Mouse (Mus musculus) large intestine, adult 2 months (tissue): ENCODE data around the gene 5730480H06Rik. TPM values are rescaled to one million over a fixed set of nuclear protein-coding genes. Genes with fewer than 3 reads are reported as not detected.

Source experiments
- DNase-seq: peaks from one replicate; pipeline ENCODE4 v3.0.0-alpha.2; 2012; ENCODE audit warnings: low read depth, low spot score
- WGBS: fragments of 180-500 bp; shearing (Covaris S2); methylation state at CpG from one replicate; pipeline ENCODE4 v1.1.7; 2018; 5-methylcytosine and 5-hydroxymethylcytosine counted together
- polyA plus RNA-seq: library from polyadenylated mRNA; depleted of rRNA; stranded (reverse); fragments of >200 nt; gene quantifications from 2 replicates; pipeline ENCODE4 v1.2.3, GENCODE M21; 2012

The 5730480H06Rik gene
- polyA plus RNA-seq, 1 experiment, result 3.0 TPM

DNA sequence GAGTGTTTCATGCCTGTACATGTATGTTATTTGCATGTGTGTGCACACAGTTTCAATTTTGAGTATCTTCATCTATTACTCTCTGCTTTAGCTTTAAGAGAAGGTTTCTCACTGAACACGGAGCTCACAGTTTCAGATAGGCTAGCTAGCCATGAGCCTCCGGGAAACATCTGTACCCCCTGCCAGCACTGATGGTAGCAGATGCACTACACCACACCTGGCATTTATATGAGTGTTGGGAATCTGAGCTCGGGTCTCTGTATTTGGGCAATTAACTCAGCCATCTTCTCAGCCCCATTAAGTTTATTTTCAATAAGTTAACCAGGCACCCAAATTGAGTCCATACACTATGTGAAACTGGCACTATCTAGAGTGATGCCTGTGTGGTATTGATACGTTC lies 83.7 kb downstream of the 5730480H06Rik start:
- 82% methylated on average over 4 of the region's 4 CpGs for WGBS
- no peak for DNase-seq

DNA sequence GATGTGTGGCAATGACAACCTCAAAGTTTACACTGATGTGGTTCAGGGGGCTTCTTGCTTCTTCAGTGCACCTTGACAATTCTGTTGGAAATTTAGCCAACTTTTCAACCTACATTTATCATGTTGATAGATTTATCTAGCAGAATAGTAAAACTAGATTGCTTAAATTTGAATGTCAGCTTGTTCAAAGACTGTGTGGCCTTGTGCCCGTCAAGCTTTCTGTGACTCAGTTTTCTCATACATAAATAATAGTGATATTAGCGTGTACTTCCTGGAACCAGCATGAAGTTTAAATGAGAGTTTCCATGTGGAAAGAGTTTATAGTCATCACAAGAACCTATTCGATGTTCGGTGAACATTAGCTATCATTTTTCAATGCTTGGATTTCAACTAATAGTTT lies 84.5 kb downstream of the 5730480H06Rik start:
- 94% methylated on average over 4 of the region's 4 CpGs for WGBS
- DNase-seq, result no peak

DNA sequence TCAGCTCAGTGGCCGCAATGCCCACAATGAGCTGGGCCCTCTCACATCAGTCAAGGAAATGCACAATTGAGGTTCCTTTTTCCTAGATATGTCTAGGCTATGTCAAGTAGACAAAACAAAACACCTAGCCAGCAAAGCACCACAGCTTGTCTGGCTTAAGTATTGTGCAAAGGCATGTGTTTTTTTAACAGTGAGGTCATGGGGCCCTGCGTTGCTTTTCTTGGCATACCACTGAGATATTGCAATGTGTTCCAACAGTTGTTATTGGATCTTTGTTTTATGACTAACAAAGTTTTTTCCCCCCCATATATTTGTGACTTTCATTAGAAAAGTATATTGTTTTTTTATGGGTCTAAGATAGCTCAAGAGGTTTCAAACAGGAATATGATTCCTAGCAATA lies 92.0 kb downstream of the 5730480H06Rik start:
- 87% methylated on average over 2 of the region's 2 CpGs for WGBS
- DNase-seq, result no peak

- WGBS, result 64% methylated on average over 1 of the region's 1 CpGs
- DNase-seq, result no peak
These were observed 94.2 kb downstream of the 5730480H06Rik start for GRCm38 (mm10) chr5:48421957-48422356.

GRCm38 (mm10) chr5:48430459-48430858 lies 102.7 kb downstream of the 5730480H06Rik start:
- DNase-seq, result no peak

DNA sequence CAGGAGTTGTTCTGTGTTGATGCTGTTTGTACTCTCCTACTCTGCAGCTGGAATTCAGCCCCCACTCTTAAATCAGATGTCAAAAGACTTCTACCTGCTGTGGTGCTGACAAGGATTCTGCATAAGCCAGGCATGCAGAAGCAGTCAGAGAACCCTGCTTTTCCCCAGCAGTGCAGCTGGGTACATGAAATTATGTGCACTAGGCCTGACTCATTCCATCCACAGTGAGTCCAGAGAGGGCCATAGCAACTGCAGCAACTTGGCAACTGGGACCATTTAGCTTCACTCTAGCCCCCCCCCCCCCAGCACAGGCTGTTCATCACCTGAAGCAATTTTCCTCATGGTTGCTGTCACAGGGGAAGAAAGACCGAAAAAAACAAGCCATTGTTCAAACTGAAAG lies 121.1 kb downstream of the 5730480H06Rik start:
- 64% methylated on average over 1 of the region's 1 CpGs for whole genome bisulfite sequencing

GRCm38 (mm10) chr5:48460221-48460620 lies 132.5 kb downstream of the 5730480H06Rik start:
- 60% methylated on average over 2 of the region's 2 CpGs for WGBS
- no peak for DNase-seq

More for the DNA sequence above, 121.1 kb downstream of the 5730480H06Rik start:
- DNase-seq, result no peak
